Mouse (Mus musculus): ENCODE data around the gene Syngr1.

DNA sequence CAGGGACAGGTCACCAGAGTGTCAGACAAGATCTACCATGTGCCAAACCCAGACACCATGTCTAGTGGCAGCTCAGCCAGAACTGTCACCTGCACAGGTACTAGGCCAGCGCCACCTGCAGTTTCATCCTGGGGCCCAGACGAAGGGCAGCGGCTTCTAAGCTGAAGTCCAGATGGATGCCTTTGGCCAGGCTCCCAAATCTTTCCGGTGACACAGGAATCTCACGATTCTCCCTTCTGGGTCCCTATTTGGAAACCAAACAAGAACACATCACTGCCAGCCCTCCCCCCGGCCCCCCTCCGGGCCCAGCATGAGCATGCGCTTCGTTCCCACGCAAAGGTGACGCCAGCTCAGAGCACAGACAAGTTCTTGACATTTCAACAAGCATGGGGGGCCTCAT lies 72.1 kb downstream of the Syngr1 start:
- TF ChIP-seq CTCF (IDR thresholded peaks at IDR 0.05; ENCODE audit: low read depth) (no peak), EP300 (IDR thresholded peaks at IDR 0.05; ENCODE audit: low read depth) (no peak)

All from liver, postnatal 0 days (tissue).